In the genomic region with DNA sequence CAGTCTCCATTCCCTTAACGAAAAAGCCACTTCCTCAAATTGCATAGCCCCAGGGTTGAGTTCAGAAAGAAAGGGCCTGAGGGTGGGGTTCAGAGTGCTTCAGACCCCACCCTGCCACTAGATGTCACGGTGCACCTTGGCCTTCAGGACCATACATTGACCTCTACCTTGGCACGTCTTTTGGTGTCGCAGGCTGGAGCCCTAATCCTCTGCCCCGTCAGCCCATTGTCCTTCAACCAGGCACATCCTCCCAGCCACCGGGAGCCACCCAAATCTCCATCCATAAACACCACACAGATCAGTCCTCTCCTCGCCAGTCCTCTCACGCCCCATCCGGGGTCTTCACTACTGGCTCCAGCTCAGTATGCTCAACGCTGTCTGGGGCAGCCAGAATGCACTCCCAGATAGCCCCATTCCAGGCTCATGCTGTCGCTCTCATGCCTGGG, we compare ENCODE assay signal across 8 mouse cellular contexts. TPM values are rescaled to one million over a fixed set of nuclear protein-coding genes. Genes with fewer than 3 reads are reported as not detected.
DNase-seq lines count a peak whose midpoint lies in the region; ATAC-seq lines count a peak whose summit lies in the region.

No protein-coding gene starts in this region.

- peak overlapping the region; percentile 64 for H3K4me2 ChIP-seq in forebrain, embryonic 14.5 days (ENCODE audit: low read length)
- H3K4me2 ChIP-seq in neural tube, embryonic 14.5 days (ENCODE audit: low read depth, low read length): peak overlapping the region; percentile 74; the same call in 1 of the 2 replicates

- H3K27me3 ChIP-seq in erythroblast, embryonic 14.5 days (ENCODE audit: control insufficient read depth): peaks cover 48% of the 10 kb centered on the region
- peaks cover 18% of the 10 kb centered on the region; the same call in 1 of the 2 replicates for H3K27me3 ChIP-seq in forebrain, embryonic 14.5 days (replicated peaks; ENCODE audit: control insufficient read depth, insufficient read depth, low read length)
- peaks cover 8% of the 10 kb centered on the region; the same call in 1 of the 2 replicates for H3K27me3 ChIP-seq in neural tube, embryonic 14.5 days (ENCODE audit: control insufficient read depth, insufficient read depth, low read length)

- H3K9me3 ChIP-seq in erythroblast, embryonic 14.5 days (ENCODE audit: control insufficient read depth, low read length): no peaks in the 10 kb centered on the region
- H3K9me3 ChIP-seq in forebrain, embryonic 14.5 days (replicated peaks; ENCODE audit: control insufficient read depth, low read length): no peaks in the 10 kb centered on the region
- H3K9me3 ChIP-seq in neural tube, embryonic 14.5 days (ENCODE audit: control insufficient read depth, low read length): no peaks in the 10 kb centered on the region

- H3K36me3 ChIP-seq in erythroblast, embryonic 14.5 days (ENCODE audit: control insufficient read depth): peaks cover 13% of the 10 kb centered on the region
- no peaks in the 10 kb centered on the region for H3K36me3 ChIP-seq in forebrain, embryonic 14.5 days (ENCODE audit: control insufficient read depth, insufficient read depth, low read length)
- H3K36me3 ChIP-seq in neural tube, embryonic 14.5 days (ENCODE audit: control insufficient read depth, insufficient read depth, low read length): no peaks in the 10 kb centered on the region

- H3K4me1 ChIP-seq in erythroblast, embryonic 14.5 days (ENCODE audit: control insufficient read depth): peaks cover 59% of the 10 kb centered on the region
- H3K4me1 ChIP-seq in forebrain, embryonic 14.5 days (ENCODE audit: control insufficient read depth, insufficient read depth, low read length): no peaks in the 10 kb centered on the region
- 0 out of 2 replicates have a peak, but pooled peaks cover 4% of the 10 kb centered on the region for H3K4me1 ChIP-seq in neural tube, embryonic 14.5 days (ENCODE audit: control insufficient read depth, insufficient read depth, low read length)

- 15% methylated on average over 11 of the region's 11 CpGs for WGBS in forebrain, embryonic 14.5 days
- 12% methylated on average over 11 of the region's 11 CpGs for WGBS in neural tube, embryonic 14.5 days

- peak overlapping the region; percentile 79 for H3K4me3 ChIP-seq in erythroblast, embryonic 14.5 days (replicated peaks)
- H3K4me3 ChIP-seq in forebrain, embryonic 14.5 days (ENCODE audit: low read depth, low read length): peak overlapping the region; percentile 29
- peak overlapping the region; percentile 33 for H3K4me3 ChIP-seq in neural tube, embryonic 14.5 days (ENCODE audit: low read depth, low read length)

- no peak overlapping the region for H3K9ac ChIP-seq in forebrain, embryonic 14.5 days (ENCODE audit: low read length)
- H3K9ac ChIP-seq in neural tube, embryonic 14.5 days (replicated peaks; ENCODE audit: low read depth, low read length): no peak overlapping the region

- intact Hi-C loops in left cerebral cortex, postnatal 25 days (cut with DNase I): no loop called here

- no peak overlapping the region for H3K27ac ChIP-seq in forebrain, embryonic 14.5 days (ENCODE audit: low read depth, low read length)
- no peak overlapping the region for H3K27ac ChIP-seq in neural tube, embryonic 14.5 days (ENCODE audit: low read depth, low read length)

- no peak for ATAC-seq in erythroblast, adult 5-6 weeks (replicated peaks; ENCODE audit: low FRiP score, poor library complexity, severe bottlenecking)
- peak; percentile 28; the same call in 1 of the 2 replicates for ATAC-seq in forebrain, embryonic 14.5 days
- ATAC-seq in neural tube, embryonic 14.5 days (ENCODE audit: low read depth): peak; percentile 25; the same call in 1 of the 2 replicates

- peak; percentile 47 for DNase-seq in CD4-positive helper T cell, adult 2 months (ENCODE audit: low read depth, low spot score)
- DNase-seq in forebrain, embryonic 14.5 days (ENCODE audit: low spot score): no peak
- DNase-seq in liver: peak; percentile 5
- no peak for DNase-seq in left cerebral cortex, postnatal 25 days (ENCODE audit: low spot score in 2 of 2)
- DNase-seq in testis, postnatal 10 days (ENCODE audit: low spot score): no peak

RNA-seq across cellular contexts. Expression of gene Padi2, which starts 0.7 kb away (rescaled TPM):
- 2.4 and 2.6 TPM in 2 replicates for polyA plus RNA-seq in erythroblast, embryonic 14.5 days (2012)
- 5.4 and 7.1 TPM in 2 replicates for total RNA-seq in erythroblast, adult 5-6 weeks (2015; ENCODE audit: low replicate concordance)
- total RNA-seq in erythroblast, adult 5-6 weeks (2017; ENCODE audit: low replicate concordance): 5.0 and 5.1 TPM in 2 replicates
- 0.27 and 0.31 TPM in 2 replicates for polyA plus RNA-seq in forebrain, embryonic 14.5 days (2014; fragmentation: Nextera tagmentation; extraction: Ambion mirVana)
- polyA plus RNA-seq in neural tube, embryonic 14.5 days (2014; fragmentation: Nextera tagmentation; extraction: Ambion mirVana): 0.95 and 2.3 TPM in 2 replicates
- total RNA-seq in left cerebral cortex, postnatal 25 days (2021): 10 to 100 TPM in 1 of 2 experiments, 1 to 10 TPM in 1; 9.5 to 12.1 TPM

RNA-seq across cellular contexts. Expression of gene Sdhb, which starts 55.6 kb away (rescaled TPM):
- polyA plus RNA-seq in erythroblast, embryonic 14.5 days (2012): 9.3 and 10.1 TPM in 2 replicates
- 46.7 and 50.4 TPM in 2 replicates for total RNA-seq in erythroblast, adult 5-6 weeks (2015; ENCODE audit: low replicate concordance)
- total RNA-seq in erythroblast, adult 5-6 weeks (2017; ENCODE audit: low replicate concordance): 20.5 and 34.4 TPM in 2 replicates
- polyA plus RNA-seq in forebrain, embryonic 14.5 days (2014; fragmentation: Nextera tagmentation; extraction: Ambion mirVana): 508 and 541 TPM in 2 replicates
- polyA plus RNA-seq in neural tube, embryonic 14.5 days (2014; fragmentation: Nextera tagmentation; extraction: Ambion mirVana): 469 and 520 TPM in 2 replicates
- total RNA-seq in left cerebral cortex, postnatal 25 days (2021): 100 to 1,000 TPM; 187 to 191 TPM

RNA-seq across cellular contexts. Expression of gene Padi1, which starts 59.9 kb away (rescaled TPM):
- polyA plus RNA-seq in erythroblast, embryonic 14.5 days (2012): 0.01 TPM in 1 of 2 replicates, not detected in the other
- total RNA-seq in erythroblast, adult 5-6 weeks (2015; ENCODE audit: low replicate concordance): not detected in 2 replicates
- total RNA-seq in erythroblast, adult 5-6 weeks (2017; ENCODE audit: low replicate concordance): not detected in 2 replicates
- 0.05 TPM in 1 of 2 replicates, not detected in the other for polyA plus RNA-seq in forebrain, embryonic 14.5 days (2014; fragmentation: Nextera tagmentation; extraction: Ambion mirVana)
- polyA plus RNA-seq in neural tube, embryonic 14.5 days (2014; fragmentation: Nextera tagmentation; extraction: Ambion mirVana): 0.12 TPM in 1 of 2 replicates, not detected in the other
- not detected for total RNA-seq in left cerebral cortex, postnatal 25 days (2021)

Comparison
In these comparisons a context has a peak if more than half of its experiments do, and no peak if none do; other contexts are left out.
1. H3K4me3 ChIP-seq: peak in every context shown above with its lines; median percentile 79 in erythroblast, embryonic 14.5 days; 33 in neural tube, embryonic 14.5 days; 29 in forebrain, embryonic 14.5 days.
2. DNase-seq: peak in CD4-positive helper T cell, adult 2 months (single experiment) and liver (single experiment); none in forebrain, embryonic 14.5 days (single experiment), left cerebral cortex, postnatal 25 days (0 of 2) and testis, postnatal 10 days (single experiment).
3. RNA of gene Sdhb, which starts 55.6 kb away (polyA plus RNA-seq): 508 to 541 TPM in forebrain, embryonic 14.5 days and 469 to 520 TPM in neural tube, embryonic 14.5 days; 9.3 to 10.1 TPM in erythroblast, embryonic 14.5 days; every median in the first group is over 10 times any median in the second.